Mouse (Mus musculus) adrenal gland, adult 8-10 months (tissue): Measurements from ENCODE around the gene Tmem95. TPM values are rescaled to one million over a fixed set of nuclear protein-coding genes. Genes with fewer than 3 reads are reported as not detected.
A peak's percentile ranks its signal among the peaks of the same experiment; 100 is the strongest.
"Not testable (repeated sequence)": the region's sequence is repeated elsewhere in the genome, so short reads cannot be mapped to it uniquely, and the experiment has no call there.

ENCODE experiments used
- DNase-seq: peaks from one replicate; pipeline ENCODE4 v3.0.0; 2022
- total RNA-seq, 4 experiments: library from RNA; stranded (reverse); gene quantifications; 2 replicates each; pipeline ENCODE4 v1.2.4; 2022

Gene Tmem95
- not detected for total RNA-seq

- DNase-seq = no peak
Observed at GRCm38 (mm10) chr11:69877878-69878277, at the start of gene Tmem95. Tmem95 (minus strand) TSS chr11:69878018.

GRCm38 (mm10) chr11:69927501-69927900 lies 49.7 kb upstream of the Tmem95 start:
- DNase-seq = no peak

GRCm38 (mm10) chr11:69922796-69923195 lies 45.0 kb upstream of the Tmem95 start:
- no peak for DNase-seq

- DNase-seq = no peak
Observed at GRCm38 (mm10) chr11:69922012-69922756, 44.4 kb upstream of the Tmem95 start.

- DNase-seq = peak; percentile 100
Observed at GRCm38 (mm10) chr11:69921114-69922011, 43.5 kb upstream of the Tmem95 start, which contains the start of gene Eif5a. Eif5a (minus strand) TSS chr11:69921958.

GRCm38 (mm10) chr11:69920266-69921031 lies 42.6 kb upstream of the Tmem95 start:
- peak; percentile 60 for DNase-seq

- DNase-seq = peak; percentile 81
Observed at GRCm38 (mm10) chr11:69919661-69920265, 41.9 kb upstream of the Tmem95 start.

- no peak for DNase-seq
Observed at GRCm38 (mm10) chr11:69919053-69919452, 41.2 kb upstream of the Tmem95 start.

- DNase-seq = no peak
Observed at GRCm38 (mm10) chr11:69918118-69918517, 40.3 kb upstream of the Tmem95 start.

- no peak for DNase-seq
Observed at GRCm38 (mm10) chr11:69917379-69917948, 39.6 kb upstream of the Tmem95 start.

- DNase-seq = not testable (repeated sequence)
Observed at GRCm38 (mm10) chr11:69916652-69917378, 39.0 kb upstream of the Tmem95 start.

GRCm38 (mm10) chr11:69915667-69916627 lies 38.1 kb upstream of the Tmem95 start:
- no peak for DNase-seq

GRCm38 (mm10) chr11:69914917-69915430 lies 37.2 kb upstream of the Tmem95 start:
- no peak for DNase-seq

- no peak for DNase-seq
Observed at GRCm38 (mm10) chr11:69914372-69914764, 36.5 kb upstream of the Tmem95 start.

- peak; percentile 89 for DNase-seq
Observed at GRCm38 (mm10) chr11:69913554-69914371, 35.9 kb upstream of the Tmem95 start, which contains the start of gene Gps2. Gps2 (plus strand) TSS chr11:69913888.

GRCm38 (mm10) chr11:69912716-69913530 lies 35.1 kb upstream of the Tmem95 start:
- DNase-seq = no peak

- no peak for DNase-seq
Observed at GRCm38 (mm10) chr11:69911701-69912100, 33.9 kb upstream of the Tmem95 start.
